11 mouse cellular contexts compared by ENCODE assay signal in genomic region chr8:28579250-28579651, GRCm38 (mm10).
A peak's percentile ranks its signal among the peaks of the same experiment; 100 is the strongest.
DNase-seq lines count a peak whose midpoint lies in the region; ATAC-seq and TF ChIP-seq lines count a peak whose summit lies in the region.
"Had no signal": no experiment of that assay in that cellular context is flagged by ENCODE, and none has a peak within 500 bp of the region (broad histone marks: within the 10 kb centered on the region; RNA-seq: fewer than 3 reads in every experiment).

No protein-coding gene starts in this region.

- ATAC-seq in hindbrain, embryonic 11.5 days (ENCODE audit: low FRiP score) = 0 out of 2 replicates have a peak, but pooled peaks have one; percentile 33
- ATAC-seq in hindbrain, embryonic 12.5 days (ENCODE audit: low FRiP score) = no peak
- ATAC-seq in neural tube, embryonic 14.5 days (ENCODE audit: low read depth) = peak; percentile 63; the same call in 1 of the 2 replicates
- no peak for ATAC-seq in neural tube, embryonic 15.5 days (ENCODE audit: low FRiP score)
- peak; percentile 68; the same call in 1 of the 2 replicates for ATAC-seq in hindbrain, postnatal 0 days
- no peak for ATAC-seq in stomach, postnatal 0 days (ENCODE audit: low FRiP score, low TSS enrichment)

- H3K4me2 ChIP-seq in hindbrain, embryonic 11.5 days (replicated peaks; ENCODE audit: low read depth, low read length) = no peak overlapping the region
- H3K4me2 ChIP-seq in hindbrain, embryonic 12.5 days (replicated peaks) = no peak overlapping the region
- H3K4me2 ChIP-seq in neural tube, embryonic 14.5 days (ENCODE audit: low read depth, low read length) = no peak overlapping the region
- H3K4me2 ChIP-seq in neural tube, embryonic 15.5 days = no peak overlapping the region
- H3K4me2 ChIP-seq in hindbrain, postnatal 0 days (ENCODE audit: low read depth, low read length) = no peak overlapping the region
- H3K4me2 ChIP-seq in stomach, postnatal 0 days (replicated peaks; ENCODE audit: low read depth) = no peak overlapping the region
- H3K4me2 ChIP-seq: stomach, embryonic 15.5 days had no signal

- no peak overlapping the region for H3K27ac ChIP-seq in hindbrain, embryonic 11.5 days (ENCODE audit: low read depth, low read length)
- no peak overlapping the region for H3K27ac ChIP-seq in hindbrain, embryonic 12.5 days
- H3K27ac ChIP-seq in neural tube, embryonic 14.5 days (ENCODE audit: low read depth, low read length) = no peak overlapping the region
- H3K27ac ChIP-seq in neural tube, embryonic 15.5 days (replicated peaks) = no peak overlapping the region
- H3K27ac ChIP-seq in hindbrain, postnatal 0 days = no peak overlapping the region
- no peak overlapping the region for H3K27ac ChIP-seq in stomach, postnatal 0 days (replicated peaks)
- H3K27ac ChIP-seq: macrophage; stomach, embryonic 15.5 days had no signal

- H3K4me1 ChIP-seq in hindbrain, embryonic 11.5 days (replicated peaks; ENCODE audit: control insufficient read depth, insufficient read depth, low read length) = no peaks in the 10 kb centered on the region
- H3K4me1 ChIP-seq in hindbrain, embryonic 12.5 days = no peaks in the 10 kb centered on the region
- H3K4me1 ChIP-seq in neural tube, embryonic 14.5 days (ENCODE audit: control insufficient read depth, insufficient read depth, low read length) = no peaks in the 10 kb centered on the region
- no peaks in the 10 kb centered on the region for H3K4me1 ChIP-seq in neural tube, embryonic 15.5 days
- H3K4me1 ChIP-seq in hindbrain, postnatal 0 days (ENCODE audit: insufficient read depth, low read length) = no peaks in the 10 kb centered on the region
- no peaks in the 10 kb centered on the region for H3K4me1 ChIP-seq in stomach, postnatal 0 days (replicated peaks; ENCODE audit: control insufficient read depth, insufficient read depth)
- H3K4me1 ChIP-seq: stomach, embryonic 15.5 days had no signal

- TF ChIP-seq CTCF in hindbrain, postnatal 0 days (IDR thresholded peaks at IDR 0.05; ENCODE audit: low read depth) = peak; percentile 58
- peak; percentile 47 for TF ChIP-seq CTCF in stomach, postnatal 0 days (IDR thresholded peaks at IDR 0.05; ENCODE audit: low read depth)

- no peaks in the 10 kb centered on the region for H3K36me3 ChIP-seq in hindbrain, embryonic 11.5 days (ENCODE audit: control insufficient read depth, insufficient read depth, low read length)
- no peaks in the 10 kb centered on the region for H3K36me3 ChIP-seq in hindbrain, embryonic 12.5 days
- H3K36me3 ChIP-seq in neural tube, embryonic 14.5 days (ENCODE audit: control insufficient read depth, insufficient read depth, low read length) = no peaks in the 10 kb centered on the region
- no peaks in the 10 kb centered on the region for H3K36me3 ChIP-seq in neural tube, embryonic 15.5 days
- H3K36me3 ChIP-seq in hindbrain, postnatal 0 days (ENCODE audit: insufficient read depth, low read length) = no peaks in the 10 kb centered on the region
- no peaks in the 10 kb centered on the region for H3K36me3 ChIP-seq in stomach, postnatal 0 days (ENCODE audit: control insufficient read depth, insufficient read depth, low read length)
- H3K36me3 ChIP-seq: stomach, embryonic 15.5 days had no signal

- 51% methylated on average over 8 of the region's 8 CpGs for WGBS in hindbrain, embryonic 11.5 days
- 52% methylated on average over 8 of the region's 8 CpGs for WGBS in hindbrain, embryonic 12.5 days
- WGBS in neural tube, embryonic 14.5 days = 51% methylated on average over 8 of the region's 8 CpGs
- 51% methylated on average over 8 of the region's 8 CpGs for WGBS in neural tube, embryonic 15.5 days
- WGBS in hindbrain, postnatal 0 days = 42% methylated on average over 8 of the region's 8 CpGs
- WGBS in stomach, postnatal 0 days = 18% methylated on average over 8 of the region's 8 CpGs

- H3K9me3 ChIP-seq in hindbrain, embryonic 11.5 days (ENCODE audit: control insufficient read depth, low read length) = no peaks in the 10 kb centered on the region
- H3K9me3 ChIP-seq in hindbrain, embryonic 12.5 days (replicated peaks) = no peaks in the 10 kb centered on the region
- no peaks in the 10 kb centered on the region for H3K9me3 ChIP-seq in neural tube, embryonic 14.5 days (ENCODE audit: control insufficient read depth, low read length)
- H3K9me3 ChIP-seq in neural tube, embryonic 15.5 days (replicated peaks) = no peaks in the 10 kb centered on the region
- H3K9me3 ChIP-seq in hindbrain, postnatal 0 days (ENCODE audit: low read length) = no peaks in the 10 kb centered on the region
- no peaks in the 10 kb centered on the region for H3K9me3 ChIP-seq in stomach, postnatal 0 days (ENCODE audit: control insufficient read depth, low read length)
- H3K9me3 ChIP-seq: stomach, embryonic 15.5 days had no signal

- H3K4me3 ChIP-seq in hindbrain, embryonic 11.5 days (ENCODE audit: low read depth, low read length) = no peak overlapping the region
- H3K4me3 ChIP-seq in hindbrain, embryonic 12.5 days = no peak overlapping the region
- no peak overlapping the region for H3K4me3 ChIP-seq in neural tube, embryonic 14.5 days (ENCODE audit: low read depth, low read length)
- H3K4me3 ChIP-seq in neural tube, embryonic 15.5 days (replicated peaks) = no peak overlapping the region
- H3K4me3 ChIP-seq in hindbrain, postnatal 0 days (ENCODE audit: low read length) = no peak overlapping the region
- H3K4me3 ChIP-seq in stomach, postnatal 0 days (ENCODE audit: low read depth, low read length) = no peak overlapping the region
- H3K4me3 ChIP-seq: stomach, embryonic 15.5 days had no signal

- H3K9ac ChIP-seq in hindbrain, embryonic 11.5 days (ENCODE audit: low read depth, low read length) = no peak overlapping the region
- no peak overlapping the region for H3K9ac ChIP-seq in hindbrain, embryonic 12.5 days
- no peak overlapping the region for H3K9ac ChIP-seq in neural tube, embryonic 14.5 days (replicated peaks; ENCODE audit: low read depth, low read length)
- no peak overlapping the region for H3K9ac ChIP-seq in neural tube, embryonic 15.5 days (replicated peaks)
- H3K9ac ChIP-seq in hindbrain, postnatal 0 days (replicated peaks; ENCODE audit: low read length) = no peak overlapping the region
- H3K9ac ChIP-seq in stomach, postnatal 0 days (ENCODE audit: low read length) = no peak overlapping the region
- H3K9ac ChIP-seq: stomach, embryonic 15.5 days had no signal

- H3K27me3 ChIP-seq in hindbrain, embryonic 11.5 days (ENCODE audit: control insufficient read depth, insufficient read depth, low read length) = no peaks in the 10 kb centered on the region
- no peaks in the 10 kb centered on the region for H3K27me3 ChIP-seq in hindbrain, embryonic 12.5 days
- H3K27me3 ChIP-seq in neural tube, embryonic 14.5 days (ENCODE audit: control insufficient read depth, insufficient read depth, low read length) = no peaks in the 10 kb centered on the region
- no peaks in the 10 kb centered on the region for H3K27me3 ChIP-seq in neural tube, embryonic 15.5 days (replicated peaks)
- H3K27me3 ChIP-seq in hindbrain, postnatal 0 days (ENCODE audit: insufficient read depth, low read length) = no peaks in the 10 kb centered on the region
- no peaks in the 10 kb centered on the region for H3K27me3 ChIP-seq in stomach, postnatal 0 days (ENCODE audit: control insufficient read depth, insufficient read depth, low read length)
- H3K27me3 ChIP-seq: stomach, embryonic 15.5 days had no signal

- DNase-seq in hindbrain, embryonic 11.5 days (ENCODE audit: low spot score) = no peak
- DNase-seq in hindbrain, postnatal 0 days (ENCODE audit: low spot score) = peak; percentile 56
- DNase-seq in stomach, postnatal 0 days (ENCODE audit: low spot score) = no peak
- no peak for DNase-seq in adrenal gland, adult 18-20 months (ENCODE audit: low spot score in 2 of 2)
- no peak for DNase-seq in cerebellum, postnatal 36 days
- DNase-seq: embryo, embryonic 11 days had no signal

- no peak for TF ChIP-seq EP300 in stomach, postnatal 0 days (optimal IDR thresholded peaks at IDR 0.05)

Comparison
In these comparisons a context has a peak if more than half of its experiments do, and no peak if none do; other contexts are left out.
1. ATAC-seq: peak in hindbrain, embryonic 11.5 days (single experiment), neural tube, embryonic 14.5 days (single experiment) and hindbrain, postnatal 0 days (single experiment); none in hindbrain, embryonic 12.5 days (single experiment), neural tube, embryonic 15.5 days (single experiment) and stomach, postnatal 0 days (single experiment).